Mouse (Mus musculus) hindbrain, postnatal 0 days (tissue): ENCODE data around the gene Sos1. TPM values are rescaled to one million over a fixed set of nuclear protein-coding genes. Genes with fewer than 3 reads are reported as not detected.
A peak's percentile ranks its signal among the peaks of the same experiment; 100 is the strongest.

Source experiments
- ATAC-seq: fragments of 200-750 bp; cut with Nextera tagmentation; 2 replicates; pipeline ENCODE4 v1.8.0; 2017; ENCODE audit warnings: mild to moderate bottlenecking, moderate TSS enrichment, moderate library complexity
- DNase-seq: peaks from one replicate; pipeline ENCODE4 v3.0.0-alpha.2; 2015; ENCODE audit warnings: low spot score
- H3K27ac ChIP-seq: fragments of 300-500 bp; sonication (generic); 2 replicates; pipeline ENCODE4 v1.5.1; 2014; ENCODE audit warnings: mild to moderate bottlenecking
- H3K27me3 ChIP-seq: fragments of 300-500 bp; sonication (generic); 2 replicates; pipeline ENCODE4 v1.6.1; 2014; ENCODE audit warnings: low read length, mixed read lengths; ENCODE audit not compliant: insufficient read depth
- H3K36me3 ChIP-seq: fragments of 300-500 bp; sonication (generic); 2 replicates; pipeline ENCODE4 v1.6.1; 2014; ENCODE audit warnings: low read length, mixed read lengths; ENCODE audit not compliant: insufficient read depth
- H3K4me1 ChIP-seq: fragments of 300-500 bp; sonication (generic); 2 replicates; pipeline ENCODE4 v1.6.1; 2014; ENCODE audit warnings: antibody characterized with exemption, low read length, mixed read lengths; ENCODE audit not compliant: insufficient read depth
- H3K4me2 ChIP-seq: fragments of 300-500 bp; sonication (generic); 2 replicates; pipeline ENCODE4 v1.6.1; 2014; ENCODE audit warnings: low read depth, mild to moderate bottlenecking, low read length, moderate library complexity, mixed read lengths
- H3K4me3 ChIP-seq: fragments of 300-500 bp; sonication (generic); 2 replicates; pipeline ENCODE4 v1.5.1; 2014; ENCODE audit warnings: low read length
- H3K9ac ChIP-seq: fragments of 300-500 bp; sonication (generic); replicated peaks from 2 replicates; pipeline ENCODE4 v1.6.1; 2014; ENCODE audit warnings: mild to moderate bottlenecking, low read length, moderate library complexity, mixed read lengths
- H3K9me3 ChIP-seq: fragments of 300-500 bp; sonication (generic); 2 replicates; pipeline ENCODE4 v1.6.1; 2016; ENCODE audit warnings: low read length, mixed read lengths
- CTCF ChIP-seq: IDR thresholded peaks from 2 replicates; pipeline ENCODE4 v1.5.1; 2016; ENCODE audit warnings: antibody characterized with exemption, control low read depth, low read depth
- WGBS: fragments of 180-500 bp; shearing (Covaris S2); extraction: QIAGEN DNeasy Blood & Tissue Kit; methylation state at CpG from one replicate; pipeline ENCODE4 v1.1.7; 2014; 5-methylcytosine and 5-hydroxymethylcytosine counted together
- polyA plus RNA-seq: library from polyadenylated mRNA; unstranded; fragments of >200 nt; fragmentation: Nextera tagmentation; extraction: Ambion mirVana; gene quantifications from 2 replicates; pipeline ENCODE4 v1.2.1, GENCODE M21; 2015
- total RNA-seq: library from RNA; depleted of rRNA; stranded (reverse); fragments of >200 nt; gene quantifications from 2 replicates; pipeline ENCODE4 v1.2.3, GENCODE M21; 2014

Gene Sos1
- total and polyA plus RNA-seq, 2 experiments from 2014 or later, result 6.8 to 21.5 TPM

DNA sequence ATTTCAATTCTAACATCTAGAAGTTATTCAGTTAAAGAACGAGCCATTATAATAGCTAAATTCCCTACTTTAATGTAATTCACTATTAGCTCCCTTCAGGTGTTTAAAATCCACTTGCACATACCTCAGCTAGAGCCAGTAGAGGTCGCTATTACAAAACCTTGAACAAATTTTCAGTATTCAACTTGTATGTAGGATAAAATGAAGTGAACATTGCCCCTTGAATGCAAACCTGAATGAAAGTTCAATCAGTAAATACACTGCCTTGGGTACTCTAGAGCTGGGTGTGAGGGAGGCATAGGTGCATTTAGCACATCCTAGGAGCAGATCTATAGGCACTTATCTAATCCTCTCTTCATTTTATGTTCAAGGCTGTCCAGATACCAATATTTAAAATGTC lies 24.6 kb downstream of the Sos1 start:
- ATAC-seq (no peak), DNase-seq (peak; percentile 83)
- Histone ChIP-seq H3K4me2 (no peak overlapping the region), H3K4me3 (no peak overlapping the region), H3K9me3 (no peaks in the 10 kb centered on the region), H3K9ac (no peak overlapping the region), H3K4me1 (no peaks in the 10 kb centered on the region), H3K36me3 (peaks cover 7% of the 10 kb centered on the region; the same call in 1 of the 2 replicates), H3K27ac (no peak overlapping the region), H3K27me3 (no peaks in the 10 kb centered on the region)
- TF ChIP-seq CTCF, result peak; percentile 71
- WGBS, result 38% methylated on average over 2 of the region's 2 CpGs

DNA sequence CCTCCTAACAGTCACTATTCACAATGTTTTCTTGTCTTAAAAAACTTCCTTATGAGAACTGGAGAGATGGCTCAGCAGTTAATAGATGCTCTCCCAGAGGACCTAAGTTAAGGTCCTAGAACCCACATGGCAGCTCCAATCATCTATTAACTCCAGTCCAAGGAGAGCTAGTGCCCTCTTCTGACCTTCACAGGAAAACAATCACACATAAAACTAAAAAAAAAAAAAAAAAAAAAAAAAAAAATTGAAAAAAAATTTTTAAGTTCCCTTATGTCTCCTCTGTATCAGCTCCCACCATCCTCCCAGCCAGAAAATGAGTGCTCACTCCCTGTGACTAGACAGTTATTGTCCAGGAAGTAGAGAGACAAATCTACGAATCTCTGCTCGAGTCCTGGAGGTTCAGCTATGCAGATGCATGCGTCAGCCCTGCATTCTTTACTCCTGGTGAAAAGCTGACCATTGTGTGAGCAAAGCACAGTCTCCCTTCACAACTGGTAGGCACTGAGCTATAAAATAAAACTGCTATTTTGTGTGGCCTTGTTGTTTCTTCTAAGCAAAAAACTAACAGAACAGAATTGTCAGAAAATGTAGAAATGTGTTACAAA lies 29.7 kb downstream of the Sos1 start:
- no peak overlapping the region for H3K4me3 ChIP-seq
- WGBS, result 42% methylated on average over 3 of the region's 3 CpGs
- DNase-seq (no peak), ATAC-seq (no peak)
- no peak overlapping the region for H3K4me2 ChIP-seq
- no peak overlapping the region for H3K27ac ChIP-seq
- TF ChIP-seq CTCF, result no peak
- H3K4me1 ChIP-seq, result no peaks in the 10 kb centered on the region
- H3K9me3 ChIP-seq, result no peaks in the 10 kb centered on the region
- no peaks in the 10 kb centered on the region for H3K27me3 ChIP-seq
- peaks cover 30% of the 10 kb centered on the region for H3K36me3 ChIP-seq
- H3K9ac ChIP-seq, result no peak overlapping the region

DNA sequence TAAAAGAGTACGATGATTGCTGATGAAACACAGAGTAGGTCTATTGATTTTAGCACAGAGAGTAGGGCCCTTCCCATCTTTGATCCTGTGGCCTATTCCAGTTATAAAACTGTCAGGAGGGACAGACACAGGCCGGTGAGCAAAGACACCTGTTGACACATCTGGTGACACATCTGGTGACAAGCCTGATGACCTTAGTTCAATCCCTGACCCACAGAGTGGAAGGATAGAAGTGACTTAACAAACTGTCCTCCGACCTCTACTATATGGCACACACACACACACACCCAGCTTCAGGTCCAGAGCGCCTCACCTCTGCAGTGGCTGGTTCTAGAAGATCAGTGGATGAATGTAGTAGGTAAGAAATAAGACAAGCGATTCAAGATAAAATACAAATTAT lies 33.8 kb downstream of the Sos1 start:
- H3K9ac ChIP-seq, result no peak overlapping the region
- no peak overlapping the region for H3K4me3 ChIP-seq
- whole genome bisulfite sequencing, result 95% methylated on average over 5 of the region's 5 CpGs
- no peak overlapping the region for H3K4me2 ChIP-seq
- ATAC-seq (no peak), DNase-seq (no peak)
- no peak for TF ChIP-seq CTCF
- H3K27ac ChIP-seq, result no peak overlapping the region
- no peaks in the 10 kb centered on the region for H3K27me3 ChIP-seq
- H3K9me3 ChIP-seq, result no peaks in the 10 kb centered on the region
- H3K36me3 ChIP-seq, result peaks cover 44% of the 10 kb centered on the region
- H3K4me1 ChIP-seq, result no peaks in the 10 kb centered on the region

DNA sequence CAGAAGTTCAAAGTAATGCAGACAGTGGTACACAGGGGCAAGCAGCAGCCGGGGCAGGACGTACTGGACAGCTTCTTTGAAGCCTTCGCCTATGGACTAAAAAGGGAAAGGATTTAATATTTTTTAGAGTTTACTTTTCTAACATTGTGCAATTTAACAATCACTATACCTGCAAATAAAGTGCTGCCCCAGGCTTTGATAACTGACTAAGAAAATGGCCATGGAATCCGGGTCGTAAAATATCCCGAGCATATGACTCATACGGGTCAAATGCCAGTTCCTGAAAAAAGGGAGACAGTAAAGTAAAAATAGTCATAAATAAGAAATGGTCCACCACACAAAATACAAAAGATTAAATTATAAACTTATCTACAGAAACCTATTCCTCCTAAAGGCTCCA lies 34.8 kb downstream of the Sos1 start:
- Histone ChIP-seq H3K4me2 (no peak overlapping the region), H3K27me3 (no peaks in the 10 kb centered on the region), H3K9me3 (no peaks in the 10 kb centered on the region), H3K36me3 (peaks cover 44% of the 10 kb centered on the region), H3K4me3 (no peak overlapping the region), H3K9ac (no peak overlapping the region), H3K4me1 (no peaks in the 10 kb centered on the region), H3K27ac (no peak overlapping the region)
- DNase-seq (no peak), ATAC-seq (no peak)
- 95% methylated on average over 7 of the region's 7 CpGs for WGBS
- no peak for TF ChIP-seq CTCF

DNA sequence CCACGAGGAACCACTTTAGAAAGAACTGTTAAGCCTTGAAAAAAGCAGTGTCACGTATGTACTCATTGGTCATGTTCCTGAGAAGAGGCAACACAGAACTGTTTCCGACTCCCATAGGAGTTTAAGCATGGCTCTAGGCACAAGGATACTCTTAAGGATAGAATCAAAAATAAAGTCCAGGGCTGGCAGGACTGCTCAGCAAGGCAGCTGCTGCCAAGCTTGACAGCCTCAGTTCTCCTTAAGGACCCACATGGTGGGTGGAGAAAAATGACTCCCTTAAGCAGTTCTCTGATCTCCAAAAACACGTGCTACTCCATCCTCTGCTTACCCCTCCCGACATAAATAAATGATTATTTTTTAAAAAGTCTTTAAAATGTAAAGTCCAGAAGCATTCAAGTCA lies 44.6 kb downstream of the Sos1 start:
- Histone ChIP-seq H3K9me3 (no peaks in the 10 kb centered on the region), H3K4me3 (no peak overlapping the region), H3K9ac (no peak overlapping the region), H3K4me2 (no peak overlapping the region), H3K4me1 (no peaks in the 10 kb centered on the region), H3K36me3 (peaks cover 15% of the 10 kb centered on the region; the same call in 1 of the 2 replicates), H3K27ac (no peak overlapping the region), H3K27me3 (no peaks in the 10 kb centered on the region)
- ATAC-seq (no peak), DNase-seq (no peak)
- TF ChIP-seq CTCF, result no peak
- 89% methylated on average over 5 of the region's 5 CpGs for WGBS

DNA sequence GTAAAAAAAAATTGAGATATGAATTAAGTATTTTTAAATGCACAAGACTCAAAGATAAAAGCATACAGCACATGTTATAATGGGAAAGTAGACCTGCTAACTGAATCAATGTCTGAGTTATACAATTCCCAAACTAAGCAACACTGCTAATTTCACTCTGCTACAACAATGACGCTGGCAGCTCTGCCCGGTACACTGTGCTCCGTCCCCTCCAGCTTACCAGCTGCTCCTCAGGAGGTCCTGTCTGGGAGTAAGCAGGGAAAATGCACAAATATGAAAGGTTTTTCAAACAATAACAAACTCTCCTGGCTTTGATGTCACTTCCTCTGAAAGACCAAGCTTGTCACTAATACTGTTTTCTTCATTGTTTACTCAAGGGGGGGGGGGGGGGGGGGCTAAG lies 45.8 kb downstream of the Sos1 start:
- DNase-seq (no peak), ATAC-seq (no peak)
- no peak overlapping the region for H3K4me2 ChIP-seq
- no peaks in the 10 kb centered on the region for H3K4me1 ChIP-seq
- no peaks in the 10 kb centered on the region for H3K9me3 ChIP-seq
- no peak overlapping the region for H3K4me3 ChIP-seq
- TF ChIP-seq CTCF, result no peak
- peaks cover 15% of the 10 kb centered on the region; the same call in 1 of the 2 replicates for H3K36me3 ChIP-seq
- WGBS, result 50% methylated on average over 3 of the region's 3 CpGs
- no peaks in the 10 kb centered on the region for H3K27me3 ChIP-seq
- no peak overlapping the region for H3K9ac ChIP-seq
- no peak overlapping the region for H3K27ac ChIP-seq

DNA sequence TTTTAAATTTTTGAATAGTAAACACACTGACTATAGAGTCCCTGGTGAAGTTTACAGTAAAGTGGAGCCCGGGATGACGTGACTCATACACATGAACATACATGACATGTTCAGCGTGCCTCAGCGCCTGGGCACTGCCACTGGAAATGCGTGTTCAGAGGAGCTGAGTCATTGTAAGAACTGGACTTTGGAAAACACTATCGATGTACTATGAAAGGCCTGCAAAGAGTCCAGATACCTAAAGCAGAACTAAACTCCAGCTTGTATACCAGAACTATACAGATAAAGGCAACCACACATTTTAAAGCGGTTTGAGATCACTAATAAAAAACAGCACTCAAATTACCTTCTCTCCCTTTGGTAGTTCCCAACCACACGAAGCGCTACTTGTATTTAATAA lies 48.3 kb downstream of the Sos1 start:
- H3K36me3 ChIP-seq, result peaks cover 11% of the 10 kb centered on the region; the same call in 1 of the 2 replicates
- no peak for DNase-seq
- no peak overlapping the region for H3K4me3 ChIP-seq
- no peaks in the 10 kb centered on the region for H3K4me1 ChIP-seq
- H3K4me2 ChIP-seq, result no peak overlapping the region
- H3K27me3 ChIP-seq, result no peaks in the 10 kb centered on the region
- WGBS, result 94% methylated on average over 9 of the region's 9 CpGs
- H3K9ac ChIP-seq, result no peak overlapping the region
- H3K9me3 ChIP-seq, result no peaks in the 10 kb centered on the region
- ATAC-seq, result no peak
- no peak for TF ChIP-seq CTCF
- H3K27ac ChIP-seq, result no peak overlapping the region
